Mouse (Mus musculus) heart, postnatal 0 days (tissue): ENCODE data around the gene Itpr2. TPM values are rescaled to one million over a fixed set of nuclear protein-coding genes. Genes with fewer than 3 reads are reported as not detected.

Source experiments
- ATAC-seq: fragments of 200-750 bp; cut with Nextera tagmentation; 2 replicates; pipeline ENCODE4 v1.8.0; 2017; ENCODE audit warnings: low read depth, moderate number of reproducible peaks, moderate library complexity; ENCODE audit not compliant: insufficient read depth
- DNase-seq: peaks from one replicate; pipeline ENCODE4 v3.0.0-alpha.2; 2016; ENCODE audit warnings: low spot score
- H3K27ac ChIP-seq: fragments of 300-500 bp; sonication (generic); 2 replicates; pipeline ENCODE4 v1.5.1; 2014; ENCODE audit warnings: low read depth, mild to moderate bottlenecking
- H3K27me3 ChIP-seq: fragments of 300-500 bp; sonication (generic); 2 replicates; pipeline ENCODE4 v1.6.1; 2014; ENCODE audit warnings: low read length, mixed read lengths; ENCODE audit not compliant: control insufficient read depth, insufficient read depth
- H3K36me3 ChIP-seq: fragments of 300-500 bp; sonication (generic); replicated peaks from 2 replicates; pipeline ENCODE4 v1.6.1; 2014; ENCODE audit warnings: low read length, mixed read lengths; ENCODE audit not compliant: control insufficient read depth, insufficient read depth
- H3K4me1 ChIP-seq: fragments of 300-500 bp; sonication (generic); 2 replicates; pipeline ENCODE4 v1.6.1; 2014; ENCODE audit warnings: antibody characterized with exemption; ENCODE audit not compliant: control insufficient read depth, insufficient read depth
- H3K4me2 ChIP-seq: fragments of 300-500 bp; sonication (generic); 2 replicates; pipeline ENCODE4 v1.6.1; 2014; ENCODE audit warnings: low read depth, mild to moderate bottlenecking, low read length, moderate library complexity
- H3K4me3 ChIP-seq: fragments of 300-500 bp; sonication (generic); 2 replicates; pipeline ENCODE4 v1.5.1; 2014; ENCODE audit warnings: low read depth, low read length
- H3K9ac ChIP-seq: fragments of 300-500 bp; sonication (generic); replicated peaks from 2 replicates; pipeline ENCODE4 v1.6.1; 2014; ENCODE audit warnings: low read depth, low read length, mixed read lengths
- H3K9me3 ChIP-seq: fragments of 300-500 bp; sonication (generic); replicated peaks from 2 replicates; pipeline ENCODE4 v1.6.1; 2016; ENCODE audit warnings: low read length; ENCODE audit not compliant: control insufficient read depth
- CTCF ChIP-seq: IDR thresholded peaks from 2 replicates; pipeline ENCODE4 v1.5.1; 2016; ENCODE audit warnings: antibody characterized with exemption, control low read depth, low read depth
- EP300 ChIP-seq: IDR thresholded peaks from 2 replicates; pipeline ENCODE4 v1.6.1; 2016; ENCODE audit warnings: antibody characterized with exemption, low read depth
- WGBS: fragments of 180-500 bp; shearing (Covaris S2); extraction: QIAGEN DNeasy Blood & Tissue Kit; methylation state at CpG from one replicate; pipeline ENCODE4 v1.1.7; 2014; 5-methylcytosine and 5-hydroxymethylcytosine counted together
- polyA plus RNA-seq: library from polyadenylated mRNA; unstranded; fragments of >200 nt; fragmentation: Nextera tagmentation; extraction: Ambion mirVana; gene quantifications from 2 replicates; pipeline ENCODE4 v1.2.1, GENCODE M21; 2015
- total RNA-seq: library from RNA; depleted of rRNA; stranded (reverse); fragments of >200 nt; gene quantifications from 2 replicates; pipeline ENCODE4 v1.2.3, GENCODE M21; 2014; ENCODE audit warnings: low replicate concordance

Gene Itpr2
- total and polyA plus RNA-seq, 2 experiments from 2014 or later = 26.5 to 59.5 TPM

GRCm38 (mm10) chr6:146249096-146249495, 252.9 kb downstream of the Itpr2 start:
- 63% methylated on average over 6 of the region's 6 CpGs for WGBS
- H3K4me1 ChIP-seq = peaks cover 8% of the 10 kb centered on the region; the same call in 1 of the 2 replicates
- no peak overlapping the region for H3K9ac ChIP-seq
- no peaks in the 10 kb centered on the region for H3K27me3 ChIP-seq
- no peak overlapping the region for H3K4me2 ChIP-seq
- peaks cover 1% of the 10 kb centered on the region; the same call in 1 of the 2 replicates for H3K9me3 ChIP-seq
- no peak for TF ChIP-seq CTCF
- no peak for TF ChIP-seq EP300
- H3K27ac ChIP-seq = no peak overlapping the region
- H3K36me3 ChIP-seq = peaks cover 21% of the 10 kb centered on the region; the same call in 1 of the 2 replicates
- H3K4me3 ChIP-seq = no peak overlapping the region
- ATAC-seq (no peak), DNase-seq (no peak)

- DNase-seq = no peak
- TF ChIP-seq EP300 (no peak), CTCF (no peak)
- no peaks in the 10 kb centered on the region for H3K27me3 ChIP-seq
- no peak overlapping the region for H3K4me3 ChIP-seq
- H3K27ac ChIP-seq = no peak overlapping the region
- H3K4me2 ChIP-seq = no peak overlapping the region
- H3K9ac ChIP-seq = no peak overlapping the region
- H3K9me3 ChIP-seq = peaks cover 5% of the 10 kb centered on the region; the same call in 1 of the 2 replicates
- H3K4me1 ChIP-seq = peaks cover 8% of the 10 kb centered on the region; the same call in 1 of the 2 replicates
- ATAC-seq = no peak
- peaks cover 19% of the 10 kb centered on the region; the same call in 1 of the 2 replicates for H3K36me3 ChIP-seq
- WGBS = 76% methylated on average over 2 of the region's 2 CpGs
Measured at GRCm38 (mm10) chr6:146248341-146248740, 253.7 kb downstream of the Itpr2 start.

- Histone ChIP-seq H3K27ac (no peak overlapping the region), H3K4me2 (no peak overlapping the region), H3K4me3 (no peak overlapping the region), H3K36me3 (peaks cover 19% of the 10 kb centered on the region; the same call in 1 of the 2 replicates), H3K27me3 (no peaks in the 10 kb centered on the region), H3K9ac (no peak overlapping the region), H3K9me3 (peaks cover 5% of the 10 kb centered on the region; the same call in 1 of the 2 replicates), H3K4me1 (peaks cover 8% of the 10 kb centered on the region; the same call in 1 of the 2 replicates)
- ATAC-seq (no peak), DNase-seq (no peak)
- TF ChIP-seq CTCF (no peak), EP300 (no peak)
- 59% methylated on average over 1 of the region's 1 CpGs for WGBS
Measured at GRCm38 (mm10) chr6:146247906-146248305, 254.1 kb downstream of the Itpr2 start.

GRCm38 (mm10) chr6:146246368-146246767, 255.7 kb downstream of the Itpr2 start:
- ATAC-seq (no peak), DNase-seq (no peak)
- Histone ChIP-seq H3K9ac (no peak overlapping the region), H3K27ac (no peak overlapping the region), H3K27me3 (no peaks in the 10 kb centered on the region), H3K4me3 (no peak overlapping the region), H3K36me3 (peaks cover 19% of the 10 kb centered on the region; the same call in 1 of the 2 replicates), H3K4me1 (peaks cover 8% of the 10 kb centered on the region; the same call in 1 of the 2 replicates), H3K9me3 (peaks cover 5% of the 10 kb centered on the region; the same call in 1 of the 2 replicates), H3K4me2 (no peak overlapping the region)
- TF ChIP-seq EP300 (no peak), CTCF (no peak)
- 81% methylated on average over 6 of the region's 6 CpGs for WGBS

GRCm38 (mm10) chr6:146245888-146246287, 256.1 kb downstream of the Itpr2 start:
- Histone ChIP-seq H3K36me3 (peaks cover 19% of the 10 kb centered on the region; the same call in 1 of the 2 replicates), H3K4me1 (peaks cover 8% of the 10 kb centered on the region; the same call in 1 of the 2 replicates), H3K4me3 (no peak overlapping the region), H3K27me3 (no peaks in the 10 kb centered on the region), H3K4me2 (no peak overlapping the region), H3K9me3 (peaks cover 5% of the 10 kb centered on the region; the same call in 1 of the 2 replicates), H3K9ac (no peak overlapping the region), H3K27ac (no peak overlapping the region)
- 90% methylated on average over 9 of the region's 9 CpGs for WGBS
- no peak for TF ChIP-seq CTCF
- no peak for TF ChIP-seq EP300
- DNase-seq = no peak
- no peak for ATAC-seq

GRCm38 (mm10) chr6:146243068-146243467, 259.0 kb downstream of the Itpr2 start:
- no peak for ATAC-seq
- TF ChIP-seq EP300 (no peak), CTCF (no peak)
- H3K4me3 ChIP-seq = no peak overlapping the region
- H3K4me2 ChIP-seq = no peak overlapping the region
- no peaks in the 10 kb centered on the region for H3K27me3 ChIP-seq
- H3K27ac ChIP-seq = no peak overlapping the region
- H3K36me3 ChIP-seq = peaks cover 41% of the 10 kb centered on the region
- no peak overlapping the region for H3K9ac ChIP-seq
- no peak for DNase-seq
- peaks cover 5% of the 10 kb centered on the region; the same call in 1 of the 2 replicates for H3K9me3 ChIP-seq
- H3K4me1 ChIP-seq = no peaks in the 10 kb centered on the region
- WGBS = 73% methylated on average over 5 of the region's 5 CpGs
